Mouse (Mus musculus): ENCODE results near the gene Clstn2.

GRCm38 (mm10) chr9:97746574-97746973 is 286.4 kb downstream of the Clstn2 start:
- TF ChIP-seq CTCF (conservative IDR thresholded peaks at IDR 0.05; ENCODE audit: insufficient read depth, insufficient read length, low read depth, low read length) (no peak), POLR2A (IDR thresholded peaks at IDR 0.05; ENCODE audit: low read depth, low read length) (no peak)
